Mouse (Mus musculus) embryo, embryonic 11.5 days (tissue): ENCODE measurements around the gene Stk10.
"Not testable (repeated sequence)": the region's sequence is repeated elsewhere in the genome, so short reads cannot be mapped to it uniquely, and the experiment has no call there.

Source experiments
- DNase-seq: peaks from one replicate; pipeline ENCODE4 v3.0.0-alpha.2; 2012; ENCODE audit warnings: low read depth, low spot score

Stk10 gene

GRCm38 (mm10) chr11:32594122-32594521, 61.0 kb downstream of the Stk10 start:
- DNase-seq = no peak

GRCm38 (mm10) chr11:32600371-32600770, 67.3 kb downstream of the Stk10 start:
- no peak for DNase-seq

DNA sequence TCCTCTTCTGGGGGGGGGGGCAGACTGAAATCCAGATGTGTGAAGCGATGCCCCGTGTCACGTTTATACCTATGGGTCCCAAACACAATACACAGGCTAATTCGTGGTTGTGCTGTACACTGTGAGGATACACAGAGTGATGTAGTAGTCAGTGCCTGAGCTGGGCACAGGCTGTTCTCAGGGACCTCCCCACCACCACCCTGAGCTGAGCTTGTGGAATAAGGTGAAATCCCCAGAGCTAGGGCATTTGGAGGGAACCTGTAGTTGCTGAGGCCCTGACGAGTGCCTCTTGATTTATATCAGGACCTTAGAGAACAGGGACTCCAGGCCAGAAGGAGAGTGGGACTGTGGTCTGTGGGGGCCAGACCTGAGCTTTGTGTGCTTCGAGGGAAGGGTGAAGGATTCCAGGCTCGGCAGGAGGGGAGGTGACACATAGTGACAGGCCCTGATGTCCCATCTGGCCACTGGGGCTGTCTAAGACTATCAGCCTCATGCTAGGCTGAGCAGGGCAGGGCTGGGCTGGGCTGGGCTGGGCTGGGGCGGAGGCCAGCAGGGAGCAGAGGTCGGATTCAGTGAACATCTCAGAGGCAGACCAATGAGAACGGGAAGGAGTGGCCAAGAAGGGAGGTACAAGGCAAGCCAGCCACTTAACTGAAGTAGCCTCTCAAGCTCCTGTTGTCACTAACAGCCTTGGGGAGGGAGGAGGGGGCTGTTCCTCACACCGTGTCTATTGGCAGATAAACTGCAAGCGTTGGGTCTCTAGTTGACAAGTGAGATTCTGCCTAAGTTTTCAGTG, 68.6 kb downstream of the Stk10 start:
- no peak for DNase-seq

GRCm38 (mm10) chr11:32604663-32605062, 71.6 kb downstream of the Stk10 start:
- DNase-seq = no peak

GRCm38 (mm10) chr11:32605131-32605860, 72.2 kb downstream of the Stk10 start:
- no peak for DNase-seq

GRCm38 (mm10) chr11:32605907-32606306, 72.8 kb downstream of the Stk10 start:
- no peak for DNase-seq

DNA sequence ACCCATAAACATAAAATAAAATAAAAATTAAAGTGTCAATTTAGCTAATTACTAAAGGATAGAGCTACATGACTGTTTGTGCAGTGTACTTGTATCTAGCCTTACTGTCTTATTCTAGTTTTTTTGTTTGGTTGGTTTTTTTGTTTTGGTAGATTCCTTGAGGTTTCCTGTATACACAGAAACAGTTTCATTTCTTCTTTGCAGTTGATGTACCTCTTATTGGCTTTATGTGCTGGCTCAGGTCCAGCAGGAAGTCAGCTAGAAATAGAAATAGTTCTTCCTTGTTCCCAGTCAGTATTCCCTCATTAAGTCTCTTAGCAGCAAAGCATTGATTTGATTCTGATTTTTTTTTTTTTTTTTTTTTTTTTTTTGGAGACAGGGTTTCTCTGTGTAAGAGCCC, 74.2 kb downstream of the Stk10 start:
- DNase-seq = no peak

DNA sequence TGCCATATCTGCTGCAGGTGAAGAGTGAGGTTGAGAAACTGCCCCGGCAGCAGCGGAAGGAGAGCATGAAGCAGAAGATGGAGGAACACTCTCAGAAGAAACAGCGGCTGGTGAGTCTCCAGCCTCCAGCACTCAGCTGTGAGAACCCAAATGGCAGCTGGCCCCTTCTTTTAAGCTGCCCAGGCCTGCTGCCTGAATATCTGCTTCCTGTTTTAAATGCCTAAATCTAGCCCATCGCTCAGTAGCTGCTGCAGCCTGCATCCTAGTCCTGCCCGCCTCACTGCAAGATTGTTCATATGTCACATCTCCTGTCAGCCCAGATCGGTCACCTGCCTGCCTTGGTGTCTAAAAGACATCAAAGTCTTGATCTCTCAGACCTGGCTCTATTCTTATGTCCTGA, 77.5 kb downstream of the Stk10 start:
- no peak for DNase-seq

- no peak for DNase-seq
Observed at GRCm38 (mm10) chr11:32612304-32612703, 79.2 kb downstream of the Stk10 start.

- DNase-seq = no peak
Observed at GRCm38 (mm10) chr11:32614463-32614862, 81.4 kb downstream of the Stk10 start.

DNA sequence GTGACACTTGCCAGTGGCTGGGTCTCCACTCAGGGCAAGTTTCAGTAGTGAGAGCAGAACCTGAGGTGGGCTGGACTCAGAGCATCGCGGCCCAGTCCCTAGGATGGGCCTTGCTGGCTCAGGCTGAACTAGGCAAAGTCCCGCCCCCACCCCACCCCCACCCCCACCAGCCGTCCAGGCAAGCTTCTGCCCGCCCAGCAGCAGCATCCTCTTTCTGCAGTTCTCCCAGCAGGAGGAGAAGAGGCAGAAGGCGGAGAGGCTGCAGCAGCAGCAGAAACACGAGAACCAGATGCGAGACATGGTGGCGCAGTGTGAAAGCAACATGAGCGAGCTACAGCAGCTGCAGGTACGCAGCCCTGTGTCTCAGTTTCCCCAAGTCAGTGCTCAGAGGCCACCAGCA, 82.5 kb downstream of the Stk10 start:
- no peak for DNase-seq

DNA sequence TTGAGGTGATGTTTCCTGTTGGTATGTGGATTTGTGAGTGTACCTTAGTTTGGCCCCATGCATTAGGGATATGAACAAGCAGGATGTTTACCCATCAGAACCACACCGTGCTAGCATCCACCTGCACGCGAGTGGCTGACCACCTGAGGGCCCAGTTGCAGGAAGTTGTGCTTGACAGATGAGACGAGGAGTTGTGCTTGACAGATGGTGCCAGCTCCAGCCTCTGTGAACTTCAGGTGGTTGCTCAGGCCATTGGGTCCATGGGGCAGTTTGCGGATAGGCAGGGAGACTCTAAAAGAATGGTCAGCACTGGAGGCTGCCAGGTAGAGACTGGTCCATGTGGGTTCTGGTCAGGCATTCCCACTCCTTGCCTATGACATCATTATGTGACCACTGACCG, 83.0 kb downstream of the Stk10 start:
- no peak for DNase-seq

GRCm38 (mm10) chr11:32618036-32618435, 84.9 kb downstream of the Stk10 start:
- DNase-seq = no peak

DNA sequence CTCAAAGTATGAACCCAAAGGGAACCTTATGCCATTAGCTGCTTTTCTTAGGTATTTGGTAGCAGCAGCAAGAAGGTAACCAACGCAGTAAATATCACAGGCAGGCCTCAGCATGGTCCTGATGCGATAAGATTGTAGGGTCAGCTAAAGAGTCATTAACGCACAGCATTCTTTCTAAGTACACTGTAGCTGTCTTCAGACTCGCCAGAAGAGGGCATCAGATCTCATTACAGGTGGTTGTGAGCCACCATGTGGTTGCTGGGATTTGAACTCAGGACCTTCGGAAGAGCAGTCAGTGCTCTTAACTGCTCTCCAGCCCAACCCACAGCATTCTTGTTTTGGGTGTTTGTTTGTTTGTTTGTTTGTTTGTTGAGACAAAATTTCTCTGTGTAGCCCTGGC, 85.5 kb downstream of the Stk10 start:
- DNase-seq = not testable (repeated sequence)

- no peak for DNase-seq
Observed at GRCm38 (mm10) chr11:32619257-32619816, 86.2 kb downstream of the Stk10 start.

GRCm38 (mm10) chr11:32619866-32620456, 86.9 kb downstream of the Stk10 start:
- DNase-seq = no peak

DNA sequence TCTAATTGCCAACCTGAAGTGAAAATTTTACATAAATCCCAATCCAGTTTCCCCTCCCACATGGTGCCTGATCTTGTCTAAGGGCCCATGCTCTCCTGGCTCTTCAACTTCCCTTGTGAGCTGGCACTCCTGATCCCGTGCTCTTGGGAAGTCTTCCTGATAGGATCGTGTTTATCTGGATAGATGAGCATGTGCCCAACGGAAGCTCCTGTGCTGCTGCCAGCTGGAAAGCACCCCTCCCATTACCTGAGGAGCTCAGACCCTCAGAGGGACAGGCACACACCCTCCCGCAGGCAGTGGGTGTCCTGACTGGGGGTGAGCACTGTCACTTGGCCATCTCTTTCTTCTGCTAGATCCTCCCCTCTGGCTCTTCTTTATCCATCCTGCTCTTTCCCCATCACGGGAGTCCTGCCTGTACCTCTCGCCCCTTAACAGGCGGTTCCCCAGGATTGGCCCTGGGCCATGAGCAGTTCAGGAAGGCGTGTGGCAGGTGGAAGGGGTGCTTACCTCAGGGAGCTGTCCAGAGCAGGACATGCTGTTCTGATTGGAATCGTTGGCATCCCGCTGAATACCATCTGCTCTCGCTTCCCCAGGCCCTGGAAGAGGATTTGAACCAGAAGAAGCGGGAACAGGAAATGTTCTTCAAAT, 88.8 kb downstream of the Stk10 start:
- no peak for DNase-seq

GRCm38 (mm10) chr11:32622479-32623190, 89.5 kb downstream of the Stk10 start:
- no peak for DNase-seq

DNA sequence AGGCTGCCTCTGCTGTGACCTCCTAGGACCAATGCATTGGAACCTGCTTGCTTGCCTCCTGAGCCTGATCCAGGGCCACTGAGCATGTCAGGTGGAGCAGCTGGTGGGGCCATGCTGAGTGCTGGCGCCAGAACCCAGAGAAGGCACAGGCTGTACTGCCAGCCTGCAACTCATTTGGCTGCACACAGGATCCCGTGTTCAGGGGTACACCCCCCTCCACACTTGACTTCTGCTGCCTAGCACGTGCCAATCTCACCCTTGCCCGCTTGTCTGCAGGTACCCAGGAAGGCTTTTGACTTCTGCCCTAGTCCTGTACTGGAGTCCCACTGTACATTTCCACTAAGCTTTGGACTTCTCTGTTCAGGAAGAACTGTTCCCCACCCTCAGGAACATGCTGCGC, 90.1 kb downstream of the Stk10 start:
- no peak for DNase-seq

DNA sequence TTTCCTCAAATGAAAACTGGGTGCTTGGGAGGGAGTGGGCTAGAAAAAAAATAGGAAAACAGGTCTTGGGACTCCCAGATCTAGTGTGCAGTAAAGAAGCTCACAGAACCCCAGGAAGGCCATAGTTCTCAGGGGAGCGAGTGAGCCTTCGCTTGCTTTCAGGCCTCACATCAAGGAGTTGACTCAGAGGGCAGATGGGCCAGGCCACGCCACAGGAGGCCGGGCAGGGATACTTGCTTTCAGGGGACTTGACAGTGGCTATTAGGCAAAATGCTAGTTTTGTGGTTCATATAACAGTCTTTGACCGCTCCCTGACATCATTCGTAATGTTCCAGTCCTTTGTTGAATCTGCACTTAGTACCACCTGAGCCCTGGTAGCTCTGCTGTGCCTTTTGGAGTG, 90.8 kb downstream of the Stk10 start:
- DNase-seq = no peak

DNA sequence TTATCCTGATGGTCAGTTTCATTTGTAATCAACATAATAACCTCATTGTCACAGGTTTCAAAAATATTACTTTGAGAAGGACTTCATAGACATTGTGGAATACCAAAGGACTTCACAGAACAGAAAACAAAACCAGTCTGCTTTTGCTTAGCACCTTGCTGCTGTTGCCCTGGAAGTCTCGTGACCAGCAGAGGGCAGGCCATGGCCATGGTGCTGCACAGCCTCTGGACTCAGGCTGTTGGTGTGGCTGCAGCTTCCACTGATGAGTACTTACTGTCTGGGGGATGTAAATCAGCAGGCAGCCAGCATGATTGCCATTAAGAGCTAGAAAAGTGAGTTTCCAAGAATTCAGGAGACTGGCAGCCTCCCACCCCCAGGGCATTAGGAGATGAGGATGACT, 92.6 kb downstream of the Stk10 start:
- no peak for DNase-seq
